Comparison of ENCODE assay signal across 8 mouse cellular contexts in the genomic region with DNA sequence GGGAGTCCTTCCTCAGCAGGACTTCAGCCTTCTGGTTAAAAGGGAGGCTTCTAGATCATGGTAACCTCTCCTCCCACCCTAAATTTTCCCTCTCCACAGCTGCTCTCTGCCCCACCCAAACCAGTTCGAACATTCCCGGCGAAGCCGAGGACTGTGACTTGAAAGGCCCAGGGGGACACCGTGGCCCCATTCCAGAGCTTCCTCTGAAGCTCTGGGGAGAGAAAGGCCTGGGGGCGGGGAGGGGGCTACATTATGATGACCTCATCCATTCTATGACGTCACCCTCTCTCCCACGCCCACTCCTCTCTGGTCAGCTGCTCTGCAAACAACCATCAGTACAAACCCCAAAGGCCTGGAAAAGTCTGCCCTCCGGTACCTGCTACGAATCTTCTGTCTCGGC. TPM values are rescaled to one million over a fixed set of nuclear protein-coding genes. Genes with fewer than 3 reads are reported as not detected.
DNase-seq lines count a peak whose midpoint lies in the region; ATAC-seq lines count a peak whose summit lies in the region.
"Had no signal": no experiment of that assay in that cellular context is flagged by ENCODE, and none has a peak within 500 bp of the region (broad histone marks: within the 10 kb centered on the region; RNA-seq: fewer than 3 reads in every experiment).

Gene Ccin, plus strand, starts transcription at position 303 of the 400 bp plus-strand sequence.

- WGBS in neural tube, embryonic 11.5 days = 81% methylated on average over 11 of the region's 11 CpGs
- WGBS in heart, embryonic 16.5 days = 62% methylated on average over 11 of the region's 11 CpGs
- WGBS in liver, embryonic 15.5 days (ENCODE audit: insufficient replicate concordance) = 73% methylated on average over 11 of the region's 11 CpGs

- peak within 1 kb of the TSS; percentile 58 for H3K9ac ChIP-seq in neural tube, embryonic 11.5 days (ENCODE audit: low read length)
- peak within 1 kb of the TSS; percentile 60 for H3K9ac ChIP-seq in heart, embryonic 16.5 days (ENCODE audit: low read length)
- H3K9ac ChIP-seq in liver, embryonic 15.5 days = peak within 1 kb of the TSS; percentile 54

- H3K4me1 ChIP-seq in neural tube, embryonic 11.5 days (ENCODE audit: control insufficient read depth, insufficient read depth, low read length) = peaks cover 3% of the 10 kb centered on the region; the same call in 1 of the 2 replicates
- H3K4me1 ChIP-seq in heart, embryonic 16.5 days (ENCODE audit: control insufficient read depth, insufficient read depth, low read length) = peaks cover 14% of the 10 kb centered on the region
- peaks cover 26% of the 10 kb centered on the region for H3K4me1 ChIP-seq in liver, embryonic 15.5 days (replicated peaks)

- no peak for DNase-seq in neural tube, embryonic 11.5 days (ENCODE audit: low spot score)
- no peak for DNase-seq in neural tube, embryonic 10.5 days (ENCODE audit: extremely low spot score, low spot score)
- no peak for DNase-seq in embryo, embryonic 10.5 days (ENCODE audit: low spot score)
- DNase-seq in layer of hippocampus, adult 11-12 months (ENCODE audit: low spot score) = no peak
- no peak for DNase-seq in cerebellum, adult 11 months

- no peak within 1 kb of the TSS for H3K27ac ChIP-seq in neural tube, embryonic 11.5 days (ENCODE audit: low read depth, low read length)
- no peak within 1 kb of the TSS for H3K27ac ChIP-seq in heart, embryonic 16.5 days (ENCODE audit: low read length)
- H3K27ac ChIP-seq in liver, embryonic 15.5 days (replicated peaks) = 0 out of 2 replicates have a peak within 1 kb of the TSS, but pooled peaks have one; percentile 6

- no peaks in the 10 kb centered on the region for H3K9me3 ChIP-seq in neural tube, embryonic 11.5 days (ENCODE audit: control insufficient read depth, low read length)
- no peaks in the 10 kb centered on the region for H3K9me3 ChIP-seq in heart, embryonic 16.5 days (replicated peaks; ENCODE audit: control insufficient read depth, low read length)
- H3K9me3 ChIP-seq in liver, embryonic 15.5 days (replicated peaks) = no peaks in the 10 kb centered on the region

- peak within 1 kb of the TSS; percentile 52 for H3K4me2 ChIP-seq in neural tube, embryonic 11.5 days (ENCODE audit: low read depth)
- H3K4me2 ChIP-seq in heart, embryonic 16.5 days (ENCODE audit: low read depth, low read length) = peak within 1 kb of the TSS; percentile 61
- H3K4me2 ChIP-seq in liver, embryonic 15.5 days = peak within 1 kb of the TSS; percentile 78

- H3K4me3 ChIP-seq in neural tube, embryonic 11.5 days (ENCODE audit: low read depth, low read length) = 0 out of 2 replicates have a peak within 1 kb of the TSS, but pooled peaks have one; percentile 17
- H3K4me3 ChIP-seq in heart, embryonic 16.5 days (ENCODE audit: low read length) = peak within 1 kb of the TSS; percentile 35
- H3K4me3 ChIP-seq in liver, embryonic 15.5 days (replicated peaks) = peak within 1 kb of the TSS; percentile 45

- H3K27me3 ChIP-seq in neural tube, embryonic 11.5 days (ENCODE audit: control insufficient read depth, insufficient read depth, low read length) = no peaks in the 10 kb centered on the region
- H3K27me3 ChIP-seq in heart, embryonic 16.5 days (ENCODE audit: control insufficient read depth, insufficient read depth, low read length) = no peaks in the 10 kb centered on the region
- no peaks in the 10 kb centered on the region; the same call in 1 of the 2 replicates for H3K27me3 ChIP-seq in liver, embryonic 15.5 days

- H3K36me3 ChIP-seq in neural tube, embryonic 11.5 days (ENCODE audit: control insufficient read depth, insufficient read depth, low read length) = no peaks in the 10 kb centered on the region
- H3K36me3 ChIP-seq in heart, embryonic 16.5 days (ENCODE audit: control insufficient read depth, insufficient read depth) = no peaks in the 10 kb centered on the region
- no peaks in the 10 kb centered on the region; the same call in 1 of the 2 replicates for H3K36me3 ChIP-seq in liver, embryonic 15.5 days (replicated peaks)

- ATAC-seq in neural tube, embryonic 11.5 days (ENCODE audit: insufficient read depth, low FRiP score, low TSS enrichment) = no peak
- no peak for ATAC-seq in heart, embryonic 16.5 days (replicated peaks; ENCODE audit: extremely low read depth, insufficient read depth, low FRiP score)
- no peak for ATAC-seq in liver, embryonic 15.5 days (ENCODE audit: insufficient read depth)

RNA-seq across cellular contexts. Expression of gene Ccin, which starts in this region (rescaled TPM):
- polyA plus RNA-seq in neural tube, embryonic 11.5 days (2014; fragmentation: Nextera tagmentation; extraction: Ambion mirVana) = not detected in 2 replicates
- polyA plus RNA-seq in heart, embryonic 16.5 days (2015; fragmentation: Nextera tagmentation; extraction: Ambion mirVana) = not detected in 2 replicates
- not detected in 2 replicates for polyA plus RNA-seq in liver, embryonic 15.5 days (2015; fragmentation: Nextera tagmentation; extraction: Ambion mirVana)
- polyA plus RNA-seq: thymus, postnatal 0 days had no signal
